In genomic region chr15:87715037-87715676, GRCm38 (mm10) we compare ENCODE assay signal across 8 mouse cellular contexts.
A peak's percentile ranks its signal among the peaks of the same experiment; 100 is the strongest.
DNase-seq lines count a peak whose midpoint lies in the region; ATAC-seq and TF ChIP-seq lines count a peak whose summit lies in the region.

No protein-coding gene starts in this region.

- ATAC-seq in hindbrain, embryonic 14.5 days (ENCODE audit: low FRiP score) = peak; percentile 83
- ATAC-seq in midbrain, postnatal 0 days (ENCODE audit: low FRiP score) = peak; percentile 75
- ATAC-seq in liver, embryonic 11.5 days (replicated peaks; ENCODE audit: low FRiP score) = no peak

- H3K27me3 ChIP-seq in hindbrain, embryonic 14.5 days (ENCODE audit: control insufficient read depth, insufficient read depth, low read length) = no peaks in the 10 kb centered on the region
- H3K27me3 ChIP-seq in midbrain, postnatal 0 days (ENCODE audit: insufficient read depth, low read length) = no peaks in the 10 kb centered on the region
- H3K27me3 ChIP-seq in liver, embryonic 11.5 days (replicated peaks; ENCODE audit: control insufficient read depth, insufficient read depth, low read length) = no peaks in the 10 kb centered on the region

- DNase-seq in left cerebral cortex, adult 11 months (ENCODE audit: low spot score) = peak; percentile 57
- DNase-seq in left cerebral cortex, adult 18-20 months (ENCODE audit: low spot score in 2 of 2) = no peak
- DNase-seq in cerebellum, postnatal 36 days = peak; percentile 27 to 44
- DNase-seq in hindbrain, embryonic 14.5 days (ENCODE audit: low spot score) = no peak
- DNase-seq in midbrain, postnatal 0 days (ENCODE audit: low spot score) = peak; percentile 63
- no peak for DNase-seq in thymus, postnatal 14 days
- no peak for DNase-seq in kidney, adult 9 months
- DNase-seq in liver, embryonic 11.5 days (ENCODE audit: low spot score) = no peak

- 39% methylated on average over 9 of the region's 9 CpGs for WGBS in hindbrain, embryonic 14.5 days
- WGBS in midbrain, postnatal 0 days = 58% methylated on average over 9 of the region's 9 CpGs
- 60% methylated on average over 9 of the region's 9 CpGs for WGBS in liver, embryonic 11.5 days

- no peak for TF ChIP-seq CTCF in midbrain, postnatal 0 days (IDR thresholded peaks at IDR 0.05)

- no peak overlapping the region for H3K9ac ChIP-seq in hindbrain, embryonic 14.5 days
- H3K9ac ChIP-seq in midbrain, postnatal 0 days (replicated peaks; ENCODE audit: low read length, poor library complexity, severe bottlenecking) = no peak overlapping the region
- H3K9ac ChIP-seq in liver, embryonic 11.5 days (ENCODE audit: low read depth, low read length) = no peak overlapping the region

- no peak overlapping the region for H3K4me2 ChIP-seq in hindbrain, embryonic 14.5 days (replicated peaks)
- H3K4me2 ChIP-seq in midbrain, postnatal 0 days (ENCODE audit: low read depth, low read length, poor library complexity, severe bottlenecking) = no peak overlapping the region
- no peak overlapping the region for H3K4me2 ChIP-seq in liver, embryonic 11.5 days

- H3K9me3 ChIP-seq in hindbrain, embryonic 14.5 days (ENCODE audit: control insufficient read depth, low read length) = no peaks in the 10 kb centered on the region
- no peaks in the 10 kb centered on the region for H3K9me3 ChIP-seq in midbrain, postnatal 0 days (ENCODE audit: low read length)
- no peaks in the 10 kb centered on the region for H3K9me3 ChIP-seq in liver, embryonic 11.5 days (ENCODE audit: control insufficient read depth, low read length)

- no peak overlapping the region for H3K4me3 ChIP-seq in hindbrain, embryonic 14.5 days (replicated peaks; ENCODE audit: low read length)
- no peak overlapping the region for H3K4me3 ChIP-seq in midbrain, postnatal 0 days (ENCODE audit: low read depth, low read length)
- H3K4me3 ChIP-seq in liver, embryonic 11.5 days (ENCODE audit: low read depth, low read length) = no peak overlapping the region

- peaks cover 13% of the 10 kb centered on the region for H3K4me1 ChIP-seq in hindbrain, embryonic 14.5 days (replicated peaks; ENCODE audit: control insufficient read depth, insufficient read depth, low read length)
- H3K4me1 ChIP-seq in midbrain, postnatal 0 days (ENCODE audit: insufficient read depth, low read length) = peaks cover 14% of the 10 kb centered on the region; the same call in 1 of the 2 replicates
- H3K4me1 ChIP-seq in liver, embryonic 11.5 days (replicated peaks; ENCODE audit: control insufficient read depth, insufficient read depth, low read length) = no peaks in the 10 kb centered on the region

- no peak overlapping the region for H3K27ac ChIP-seq in hindbrain, embryonic 14.5 days
- no peak overlapping the region for H3K27ac ChIP-seq in midbrain, postnatal 0 days (ENCODE audit: low read depth, low read length)
- H3K27ac ChIP-seq in liver, embryonic 11.5 days (ENCODE audit: low read depth, low read length) = no peak overlapping the region

- no peaks in the 10 kb centered on the region for H3K36me3 ChIP-seq in hindbrain, embryonic 14.5 days (replicated peaks; ENCODE audit: control insufficient read depth, insufficient read depth)
- no peaks in the 10 kb centered on the region for H3K36me3 ChIP-seq in midbrain, postnatal 0 days (ENCODE audit: insufficient read depth, low read length)
- no peaks in the 10 kb centered on the region for H3K36me3 ChIP-seq in liver, embryonic 11.5 days (ENCODE audit: control insufficient read depth, insufficient read depth, low read length)

Comparison
In these comparisons a context has a peak if more than half of its experiments do, and no peak if none do; other contexts are left out.
1. DNase-seq: peak in left cerebral cortex, adult 11 months (single experiment), cerebellum, postnatal 36 days (2 of 2) and midbrain, postnatal 0 days (single experiment); none in left cerebral cortex, adult 18-20 months (0 of 2), hindbrain, embryonic 14.5 days (single experiment), thymus, postnatal 14 days (single experiment), kidney, adult 9 months (single experiment) and liver, embryonic 11.5 days (single experiment).